Mouse (Mus musculus): ENCODE results near the gene Scaf11.
A peak's percentile ranks its signal among the peaks of the same experiment; 100 is the strongest.
"Not testable (repeated sequence)": the region's sequence is repeated elsewhere in the genome, so short reads cannot be mapped to it uniquely, and the experiment has no call there.

Scaf11 gene

GRCm38 (mm10) chr15:96465076-96465475, 4.4 kb upstream of the Scaf11 start:
- no peak for DNase-seq (ENCODE audit: low spot score)

- DNase-seq (ENCODE audit: low spot score): no peak
These were observed 3.2 kb upstream of the Scaf11 start for GRCm38 (mm10) chr15:96463821-96464220.

DNA sequence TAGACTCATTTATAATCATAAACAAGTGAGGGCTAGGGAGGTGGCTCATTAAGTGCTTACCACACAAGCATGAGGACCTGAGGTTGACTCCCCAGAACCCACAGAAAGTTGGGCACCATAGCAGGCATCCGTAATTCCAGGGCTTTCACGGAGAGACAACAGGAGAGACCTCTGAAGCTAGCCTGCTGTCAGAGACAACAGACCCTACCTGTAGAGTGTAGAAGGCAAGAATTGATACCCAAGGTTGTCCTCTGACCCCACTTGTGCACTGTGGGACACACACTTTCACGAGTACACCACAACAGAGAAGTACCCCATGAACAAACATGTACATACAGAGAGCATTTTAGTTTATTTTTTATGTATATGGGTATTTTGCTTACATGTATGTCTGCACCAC, 2.0 kb upstream of the Scaf11 start:
- no peak for DNase-seq (ENCODE audit: low spot score)

GRCm38 (mm10) chr15:96461541-96462512, 1.2 kb upstream of the Scaf11 start:
- no peak for DNase-seq (ENCODE audit: low spot score)

GRCm38 (mm10) chr15:96460451-96460729, 253 bp downstream of the Scaf11 start:
- DNase-seq (ENCODE audit: low spot score): no peak

DNA sequence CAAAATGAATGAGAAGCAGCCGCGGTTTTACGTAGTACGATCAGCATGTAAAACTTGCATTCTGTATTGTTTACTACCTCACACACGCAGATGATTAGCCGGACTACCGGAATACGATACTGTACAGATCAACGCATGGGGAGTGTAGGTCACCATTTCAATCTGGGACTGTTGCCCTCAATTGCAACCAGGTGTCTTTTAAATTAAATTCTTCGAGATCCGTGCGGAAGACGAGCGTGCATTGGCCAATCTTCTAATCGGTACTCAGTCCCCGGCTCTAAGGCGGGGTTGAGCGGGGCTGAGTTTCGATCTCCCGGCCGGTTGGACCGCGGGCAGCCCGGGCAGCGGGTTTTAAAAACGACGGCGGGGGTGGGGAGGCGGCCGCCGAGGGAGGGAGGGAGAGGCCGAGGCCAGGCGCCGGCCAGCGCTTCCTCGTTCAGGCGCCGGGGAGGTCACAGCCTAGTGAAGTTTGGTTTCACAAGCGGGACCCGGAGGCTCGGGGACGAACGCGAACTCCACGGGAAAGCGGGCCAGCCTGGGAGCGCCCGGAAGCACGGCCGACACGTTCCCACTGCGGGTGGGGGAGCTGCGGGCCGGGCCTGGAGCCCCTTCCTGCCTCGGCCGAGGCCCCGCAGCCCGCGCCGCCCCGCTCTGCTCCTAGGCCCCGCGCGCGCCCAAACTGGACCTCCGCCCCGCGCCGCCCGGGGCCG, 747 bp downstream of the Scaf11 start:
- peak; percentile 46 for DNase-seq (ENCODE audit: low spot score)

- no peak for DNase-seq (ENCODE audit: low spot score)
These were observed 2.4 kb downstream of the Scaf11 start for GRCm38 (mm10) chr15:96458273-96458672.

- no peak for DNase-seq (ENCODE audit: low spot score)
These were observed 3.3 kb downstream of the Scaf11 start for GRCm38 (mm10) chr15:96457338-96457664.

GRCm38 (mm10) chr15:96456651-96457337, 3.8 kb downstream of the Scaf11 start:
- DNase-seq (ENCODE audit: low spot score): no peak

DNA sequence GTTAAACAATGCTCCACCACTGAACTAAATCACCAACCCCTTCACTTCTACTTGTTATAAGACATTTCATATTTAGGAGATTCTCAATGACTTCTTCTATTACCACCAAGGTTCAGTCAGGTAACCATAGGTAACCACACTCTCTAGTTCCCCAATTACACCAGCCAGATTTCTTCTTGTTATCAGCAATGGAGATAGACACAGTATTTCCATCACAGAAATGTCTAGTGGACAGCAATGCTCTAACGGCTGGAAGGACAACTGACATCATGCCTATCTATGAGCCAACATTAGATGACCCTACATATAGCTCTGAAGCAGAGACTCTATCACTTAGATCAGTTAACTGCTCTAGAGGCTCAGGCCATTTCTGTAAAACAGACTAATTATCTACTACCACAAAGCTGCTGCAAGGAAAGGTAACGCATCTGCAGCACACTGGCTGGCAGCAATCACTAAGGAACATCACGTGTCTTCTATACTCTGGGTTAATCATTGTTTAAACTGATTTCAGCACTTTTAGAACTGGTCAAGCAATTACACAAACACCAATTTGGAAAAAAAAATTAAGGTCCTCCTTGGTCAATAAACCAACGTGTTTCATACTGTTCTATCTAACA, 4.9 kb downstream of the Scaf11 start:
- DNase-seq (ENCODE audit: low spot score): no peak

DNA sequence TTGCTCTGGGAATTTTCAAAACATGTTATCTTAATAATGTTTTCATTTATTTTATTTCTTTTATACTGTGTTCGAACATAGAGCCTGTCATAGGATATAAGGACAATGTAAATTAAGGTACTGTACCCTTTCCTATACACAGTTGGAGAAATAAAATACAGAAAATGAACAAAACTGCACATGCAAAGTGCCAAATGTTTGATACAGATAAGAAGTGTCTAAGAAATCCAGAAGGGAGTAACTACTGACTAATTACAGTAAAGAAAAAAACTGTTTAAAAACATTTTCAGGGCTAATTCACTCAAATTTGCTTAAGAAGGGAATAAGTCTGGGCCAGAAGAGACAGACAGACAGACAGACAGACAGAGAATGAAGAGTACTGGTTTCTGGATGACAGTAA, 7.3 kb downstream of the Scaf11 start:
- DNase-seq (ENCODE audit: low spot score): no peak

DNA sequence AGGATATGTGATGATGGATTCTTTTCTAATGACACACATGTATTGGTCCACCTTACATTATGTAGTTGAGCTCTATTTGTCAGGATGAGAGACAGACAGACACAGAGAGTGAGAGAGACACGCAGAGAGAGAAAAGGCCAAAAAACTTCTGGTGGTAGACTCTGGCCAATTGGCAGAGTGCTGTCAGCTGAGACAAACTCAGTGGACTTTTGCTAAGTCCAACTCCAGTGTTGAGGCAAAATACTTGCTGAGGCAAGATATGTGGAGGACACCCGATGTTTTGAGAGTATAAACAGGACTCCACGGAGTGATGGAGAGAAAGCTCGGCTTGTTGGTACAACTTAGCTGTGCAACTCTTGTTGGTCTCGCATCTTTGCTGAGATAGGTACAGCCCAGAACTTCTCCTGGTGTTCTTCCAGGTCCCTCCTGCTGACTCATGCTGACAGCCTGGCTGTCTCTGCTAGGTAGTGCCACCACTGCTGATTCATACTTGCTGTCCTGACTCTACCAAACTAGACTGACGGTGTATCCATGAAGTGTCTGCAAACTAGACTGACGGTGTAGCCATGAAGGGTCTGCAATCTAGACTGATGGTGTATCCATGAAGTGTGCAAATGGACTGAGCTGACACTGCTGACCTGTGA, 11.9 kb downstream of the Scaf11 start:
- peak; percentile 56 for DNase-seq (ENCODE audit: low spot score)

- DNase-seq (ENCODE audit: low spot score): no peak
These were observed 13.9 kb downstream of the Scaf11 start for GRCm38 (mm10) chr15:96446785-96447184.

DNA sequence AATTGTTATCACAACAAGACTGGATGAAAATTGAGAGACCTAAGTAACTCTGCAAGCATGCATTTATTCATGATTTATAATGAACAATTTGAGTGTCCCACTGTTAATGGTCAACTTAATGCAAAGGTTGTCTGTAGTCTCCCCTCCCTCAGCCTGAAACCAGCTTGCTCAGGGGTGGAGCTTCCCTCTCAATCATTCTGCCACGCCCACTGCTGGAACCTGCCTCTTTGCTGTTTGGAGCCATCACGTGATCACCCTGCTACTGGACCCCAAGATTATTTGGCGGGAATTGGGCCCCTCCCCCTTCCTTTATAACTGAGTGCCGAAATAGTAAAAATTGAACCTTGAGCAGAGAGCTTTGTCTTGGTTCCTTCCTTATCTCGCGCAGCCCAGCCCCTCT, 19.2 kb downstream of the Scaf11 start:
- not testable (repeated sequence) for DNase-seq (ENCODE audit: low spot score)

DNA sequence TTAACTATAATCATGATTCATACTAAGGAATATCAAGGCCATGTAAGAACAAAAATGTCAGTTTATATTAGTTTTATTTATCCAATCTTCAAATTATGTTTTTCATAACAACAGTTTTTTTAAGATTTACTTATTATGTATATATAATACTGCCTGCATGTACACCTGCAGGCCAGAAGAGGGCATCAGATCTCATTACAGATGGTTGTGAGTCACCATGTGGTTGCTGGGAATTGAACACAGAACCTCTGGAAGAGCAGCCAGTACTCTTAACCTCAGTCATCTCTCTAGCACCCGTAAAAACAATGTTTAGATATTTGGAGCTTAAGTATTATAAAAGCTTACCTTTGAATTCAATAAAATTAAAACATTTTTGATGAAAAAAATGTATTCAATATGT, 26.4 kb downstream of the Scaf11 start:
- DNase-seq (ENCODE audit: low spot score): no peak

GRCm38 (mm10) chr15:96419920-96420319, 40.7 kb downstream of the Scaf11 start:
- DNase-seq (ENCODE audit: low spot score): no peak

DNA sequence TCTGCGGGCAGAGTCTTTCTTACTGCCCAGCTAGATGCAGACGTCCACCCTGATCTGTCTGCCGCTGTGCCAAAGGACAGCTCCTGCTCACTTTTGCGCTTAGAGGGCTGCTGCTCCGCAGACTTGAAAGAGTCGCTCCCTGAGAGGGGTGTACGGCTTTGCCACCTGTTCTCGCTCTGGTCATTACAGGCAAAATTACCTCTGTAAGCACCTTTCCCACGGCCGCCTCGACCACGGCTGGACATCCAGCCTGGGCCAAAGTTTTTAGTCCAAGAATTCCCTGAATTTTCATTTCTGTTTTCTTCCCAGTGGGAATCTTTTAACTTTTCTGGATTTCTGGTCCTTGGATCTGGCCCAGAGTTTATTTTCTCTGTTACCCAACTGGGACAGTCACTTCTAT, 42.5 kb downstream of the Scaf11 start:
- DNase-seq (ENCODE audit: low spot score): no peak

- DNase-seq (ENCODE audit: low spot score): no peak
These were observed 51.9 kb downstream of the Scaf11 start for GRCm38 (mm10) chr15:96408717-96409121.

DNA sequence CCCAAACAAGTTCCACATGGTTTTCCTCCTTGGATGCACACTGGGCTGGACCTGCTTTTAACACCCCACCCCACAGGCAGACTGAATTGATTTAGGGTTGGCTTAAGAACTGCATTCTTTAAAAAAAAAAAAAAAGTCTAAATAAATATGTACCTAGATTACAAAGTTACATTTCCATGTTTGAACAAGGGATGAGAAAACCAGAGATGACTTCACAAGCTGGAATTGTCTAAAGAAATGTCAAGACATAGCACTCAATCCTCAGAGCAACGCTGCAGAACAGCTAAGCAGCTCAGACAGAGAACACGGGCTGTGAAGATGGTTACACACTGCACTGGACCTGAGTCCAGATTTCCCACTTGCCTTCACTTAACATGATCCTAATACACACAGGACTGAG, 53.5 kb downstream of the Scaf11 start:
- no peak for DNase-seq (ENCODE audit: low spot score)

- DNase-seq (ENCODE audit: low spot score): no peak
These were observed 54.4 kb downstream of the Scaf11 start for GRCm38 (mm10) chr15:96406253-96406652.

- DNase-seq (ENCODE audit: low spot score): no peak
These were observed 55.1 kb downstream of the Scaf11 start for GRCm38 (mm10) chr15:96405548-96405947.

- DNase-seq (ENCODE audit: low spot score): no peak
These were observed 62.3 kb downstream of the Scaf11 start for GRCm38 (mm10) chr15:96398333-96398732.

Measured in spleen, adult 12 weeks (tissue).